Mouse (Mus musculus): ENCODE results near the gene Zfp664.

Gene Zfp664

DNA sequence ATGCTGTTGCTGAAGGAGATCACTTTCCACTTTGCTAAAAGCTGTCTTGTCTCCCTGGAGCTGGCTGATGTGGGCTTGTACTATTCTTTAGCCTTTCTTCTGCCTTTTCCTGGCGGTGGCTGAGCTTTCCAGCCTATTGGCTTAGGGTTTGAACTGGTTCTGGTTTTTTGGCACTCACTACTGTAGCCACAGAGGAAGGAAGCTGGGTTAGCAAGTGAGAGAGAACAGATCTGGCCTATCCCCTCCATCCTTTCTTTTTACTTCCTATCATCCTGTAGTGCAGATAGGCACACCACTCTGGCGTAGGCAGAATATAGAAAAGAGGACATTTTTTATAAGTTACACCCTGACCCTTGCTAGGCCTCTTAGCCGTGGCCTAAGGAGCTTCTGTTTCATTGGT, 10.6 kb downstream of the Zfp664 start:
- no peak for DNase-seq

DNA sequence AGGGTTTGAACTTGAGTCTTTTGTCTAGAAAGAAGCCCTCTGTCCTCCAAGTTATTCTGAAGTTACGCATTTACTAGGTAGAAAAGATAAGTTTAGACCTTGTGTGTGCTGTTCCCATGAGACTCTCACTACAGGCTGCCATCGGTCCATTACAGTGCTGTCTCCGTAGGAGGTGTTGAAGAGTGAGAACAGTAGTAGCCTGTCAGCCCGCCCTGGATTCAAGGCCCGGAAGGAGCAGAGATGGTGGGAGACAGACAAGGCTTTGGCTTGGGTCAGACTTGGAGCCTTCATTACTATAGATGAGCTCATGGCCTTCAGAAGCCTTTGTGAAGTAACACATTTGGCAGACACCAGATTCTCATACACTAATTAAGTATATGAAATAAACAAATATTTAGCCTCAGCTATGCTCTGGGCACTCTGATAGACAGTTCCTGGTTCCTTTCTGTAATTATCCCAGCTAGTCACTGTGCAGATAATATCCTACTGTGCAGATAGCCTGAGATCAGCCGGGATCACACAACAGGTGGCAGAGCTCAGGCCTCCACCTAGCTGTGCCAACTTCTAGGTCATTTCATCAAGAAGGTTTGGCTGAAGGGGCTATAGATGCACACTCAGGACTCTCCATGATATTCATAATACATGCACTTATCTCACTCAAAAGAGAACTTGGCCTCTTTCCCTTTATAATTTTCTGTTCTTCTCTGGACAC, 11.6 kb downstream of the Zfp664 start:
- no peak for DNase-seq

DNA sequence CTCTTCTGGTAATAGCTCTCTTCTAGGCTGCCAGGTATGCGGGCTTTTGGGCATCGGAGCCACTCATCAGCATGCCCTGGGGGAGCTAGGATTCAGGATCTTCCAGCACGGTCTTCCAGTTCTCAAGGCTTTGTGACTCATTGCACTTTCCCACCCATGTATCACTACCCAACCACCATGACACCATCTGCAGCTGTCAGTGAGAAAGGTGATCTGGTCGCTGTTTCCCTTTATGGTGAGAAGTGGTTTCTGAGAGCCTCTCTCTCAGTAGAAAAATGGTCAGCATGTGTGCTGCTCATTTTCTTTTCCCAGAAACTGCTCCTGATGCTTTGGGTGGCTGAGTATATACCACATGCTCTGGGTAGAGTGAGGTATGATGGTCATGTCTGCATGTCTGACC, 16.8 kb downstream of the Zfp664 start:
- DNase-seq = no peak

DNA sequence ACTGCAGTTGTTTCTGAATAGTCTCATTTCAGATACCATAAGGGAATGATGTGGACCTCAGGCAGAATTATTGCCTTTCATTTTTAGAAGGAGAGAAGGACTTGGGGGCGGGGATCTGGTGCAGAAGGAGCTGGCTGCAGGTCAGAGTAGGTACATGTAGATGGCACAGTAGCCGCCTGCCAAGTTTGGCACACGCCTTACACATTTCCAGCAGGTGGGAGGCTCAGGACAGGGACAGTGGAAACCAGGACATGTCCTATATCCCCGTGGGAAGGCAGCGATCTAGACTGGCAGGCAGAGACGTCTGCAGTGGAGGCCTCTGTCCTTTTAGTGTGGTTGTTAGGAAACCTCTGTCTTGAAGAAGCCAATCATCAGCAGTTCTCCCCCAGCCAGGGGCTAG, 17.3 kb downstream of the Zfp664 start:
- no peak for DNase-seq

DNA sequence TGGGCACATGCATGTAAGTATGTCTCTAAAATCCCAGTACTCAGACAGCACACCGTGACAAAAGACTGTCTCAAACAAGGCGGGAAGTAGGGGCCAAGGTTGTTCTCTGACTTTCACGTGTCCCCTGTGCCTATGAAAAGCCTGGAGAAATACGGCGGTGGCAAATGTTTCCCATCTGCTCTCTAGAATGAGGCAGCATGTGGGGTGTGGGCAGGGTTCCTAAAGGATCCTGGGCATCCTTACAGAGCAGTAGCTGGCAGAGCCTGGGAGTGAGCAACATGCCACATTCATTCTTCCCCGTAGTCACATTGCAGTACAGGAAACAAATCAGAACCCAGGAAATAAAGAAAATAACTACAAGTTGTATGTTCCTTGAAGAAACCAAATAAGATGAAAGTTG, 21.4 kb downstream of the Zfp664 start:
- DNase-seq = no peak

DNA sequence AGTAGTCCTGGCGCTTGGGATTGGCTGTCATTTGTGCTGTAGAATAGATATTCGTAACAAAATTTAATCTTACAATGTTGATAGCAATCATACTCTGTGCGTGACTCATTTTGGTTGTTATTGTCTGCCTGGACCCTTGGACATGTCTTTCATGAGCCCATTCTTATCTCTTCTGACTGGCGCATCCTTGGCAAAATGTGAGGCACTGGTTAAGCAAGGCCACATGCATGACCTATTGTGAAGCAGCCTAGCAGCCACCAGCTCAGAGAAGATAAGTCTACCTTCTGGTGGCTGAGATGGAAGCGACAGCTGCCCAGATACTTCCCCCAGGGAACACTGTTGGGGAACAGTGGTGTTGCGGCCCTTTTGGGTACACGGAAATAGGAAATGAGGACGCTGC, 26.2 kb downstream of the Zfp664 start:
- DNase-seq = no peak

DNA sequence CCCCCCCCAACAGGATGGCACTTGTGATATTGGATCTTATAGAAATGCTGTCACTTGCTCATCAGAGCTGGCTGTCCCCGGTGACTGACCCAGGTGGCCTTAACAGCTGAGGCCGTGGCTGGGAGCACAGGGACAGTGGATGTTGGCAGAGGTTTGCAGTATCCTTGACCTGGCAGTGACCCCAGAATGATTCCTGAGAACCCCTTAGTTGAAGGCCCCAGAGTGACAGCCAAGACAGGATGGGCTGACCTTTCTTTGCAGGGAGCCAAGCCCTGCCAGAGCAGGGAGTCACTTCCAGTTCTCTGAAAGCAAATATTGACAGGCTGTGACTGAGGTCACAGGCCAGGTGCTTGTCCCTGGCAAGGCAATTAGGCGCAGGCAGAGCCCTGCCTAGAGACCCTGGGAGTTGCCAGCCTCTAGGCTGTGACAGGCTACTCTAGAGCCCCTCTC, 29.5 kb downstream of the Zfp664 start:
- no peak for DNase-seq

DNA sequence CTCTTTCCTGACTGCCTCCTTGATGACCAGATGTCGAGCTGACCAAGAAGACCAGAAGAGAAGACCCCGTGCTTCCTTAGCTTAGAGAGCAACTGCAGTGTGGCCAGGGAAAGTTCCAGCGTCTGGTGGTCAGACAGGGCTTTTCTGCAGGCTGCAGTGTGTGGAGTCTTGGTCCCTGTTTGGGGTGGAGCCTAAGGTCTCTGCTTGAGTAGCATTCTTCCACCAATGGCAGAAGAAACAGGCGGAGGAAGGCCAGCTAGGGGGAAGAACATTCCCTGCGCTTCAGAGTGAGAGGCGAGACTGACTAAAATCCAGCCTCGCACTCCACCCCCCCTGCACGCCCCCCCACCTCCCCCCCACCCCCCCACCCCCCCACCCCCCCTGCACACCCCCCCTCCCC, 33.6 kb downstream of the Zfp664 start:
- no peak for DNase-seq

DNA sequence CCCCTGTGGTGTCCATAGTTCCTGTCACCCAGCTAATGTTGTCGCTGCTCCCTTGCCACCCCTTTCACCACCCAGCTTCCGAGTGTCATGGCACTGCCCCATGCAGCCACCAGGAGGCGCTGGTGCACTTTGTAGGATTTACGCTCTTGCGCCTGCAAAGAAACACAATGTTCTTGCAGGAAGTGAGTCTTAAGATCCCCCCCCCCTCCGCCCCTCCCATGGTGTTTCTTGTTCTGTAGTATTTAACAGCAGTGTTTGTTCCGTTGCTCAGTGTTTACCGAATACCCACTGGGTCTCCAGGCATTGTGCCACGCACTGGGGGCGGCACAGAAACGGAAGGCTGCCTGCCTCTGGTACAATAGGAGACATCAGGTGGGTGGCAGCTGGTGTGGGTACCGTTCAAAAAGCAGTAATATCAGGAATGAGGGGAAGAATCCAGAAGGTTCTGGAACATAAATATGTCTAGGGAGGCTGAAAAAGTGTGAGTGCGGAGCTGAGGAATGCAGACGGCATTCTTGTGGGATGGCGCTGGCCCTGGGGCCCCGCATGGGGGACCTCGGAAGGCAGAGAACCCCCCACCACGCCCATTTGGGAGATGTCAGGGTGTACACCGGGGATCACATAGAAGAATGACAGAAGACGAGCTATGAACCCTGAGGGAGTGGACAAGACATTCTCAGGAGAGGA, 37.6 kb downstream of the Zfp664 start:
- DNase-seq = peak; percentile 88

DNA sequence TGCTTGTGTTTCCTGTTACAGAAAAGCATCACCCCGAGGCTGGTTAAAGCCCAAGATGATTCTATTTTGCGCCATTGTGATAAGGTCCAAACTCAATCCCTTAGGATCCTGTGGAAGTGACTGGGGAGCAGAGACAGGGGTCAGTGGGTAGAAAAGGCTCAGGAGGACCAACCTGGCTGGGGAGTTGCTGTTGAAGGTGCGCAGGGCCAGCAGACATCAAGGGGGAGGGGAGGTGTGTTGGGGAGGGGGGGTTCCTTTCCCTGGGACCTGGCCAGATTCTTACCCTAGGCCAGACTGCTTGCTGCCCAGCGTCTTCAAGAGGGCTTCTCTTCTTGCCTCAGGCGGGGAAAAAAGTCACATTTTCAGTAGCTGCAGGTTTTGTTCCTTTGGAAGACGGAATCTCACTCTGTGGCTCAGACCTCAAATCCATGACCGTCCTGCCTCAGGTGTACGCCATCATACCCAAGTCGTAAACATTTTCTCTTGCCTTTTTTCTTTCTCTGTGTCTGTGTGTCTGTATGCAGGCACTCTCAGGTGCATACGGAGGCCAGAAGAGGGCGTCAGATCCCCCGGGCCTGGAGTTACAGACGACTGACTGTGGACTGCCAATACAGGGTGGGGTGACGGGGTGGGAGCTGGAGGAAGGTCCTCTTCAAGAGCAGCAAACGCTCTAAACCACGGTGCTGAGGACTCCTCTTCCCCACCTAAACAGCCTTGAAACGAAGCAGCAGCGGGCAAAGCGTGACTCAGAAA, 38.4 kb downstream of the Zfp664 start:
- DNase-seq = no peak

DNA sequence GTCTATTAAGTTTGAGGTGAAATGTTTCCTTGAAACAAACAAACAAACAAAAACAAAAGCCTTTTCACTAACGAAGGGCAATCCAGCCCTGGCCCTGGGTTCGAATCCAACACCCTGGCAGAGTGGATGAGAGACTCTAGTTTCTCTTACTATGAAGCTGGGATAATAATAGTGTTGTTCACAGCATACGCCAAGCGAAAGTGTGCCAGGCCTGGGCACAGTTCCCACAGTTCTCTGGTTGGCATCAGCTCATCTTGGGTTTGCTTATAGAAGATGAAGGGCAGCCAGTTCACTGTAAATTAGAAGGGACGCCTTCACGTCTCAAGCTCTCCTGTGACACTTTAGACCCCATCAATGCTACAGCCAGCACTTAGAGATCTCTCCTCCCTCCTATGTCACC, 39.2 kb downstream of the Zfp664 start:
- no peak for DNase-seq

DNA sequence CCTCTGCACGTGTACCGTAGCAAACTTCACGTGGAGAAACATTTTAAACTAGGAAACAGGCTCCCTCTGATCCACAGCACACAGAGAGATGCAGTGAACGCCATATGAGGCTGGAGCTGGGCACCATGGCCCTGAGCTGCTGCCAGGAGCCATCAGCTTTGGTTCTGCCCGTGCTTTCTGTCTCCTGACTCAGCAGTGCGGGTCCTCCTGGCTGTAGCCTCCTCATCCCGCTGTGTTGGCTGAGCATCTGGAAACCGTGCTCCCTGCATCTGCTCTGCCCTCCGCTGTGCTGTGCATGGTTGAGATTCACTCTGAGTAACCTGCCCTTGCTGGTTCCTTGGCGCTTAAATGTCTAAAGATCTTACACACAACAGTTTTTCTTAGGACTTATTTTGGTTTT, 39.7 kb downstream of the Zfp664 start:
- DNase-seq = no peak

DNA sequence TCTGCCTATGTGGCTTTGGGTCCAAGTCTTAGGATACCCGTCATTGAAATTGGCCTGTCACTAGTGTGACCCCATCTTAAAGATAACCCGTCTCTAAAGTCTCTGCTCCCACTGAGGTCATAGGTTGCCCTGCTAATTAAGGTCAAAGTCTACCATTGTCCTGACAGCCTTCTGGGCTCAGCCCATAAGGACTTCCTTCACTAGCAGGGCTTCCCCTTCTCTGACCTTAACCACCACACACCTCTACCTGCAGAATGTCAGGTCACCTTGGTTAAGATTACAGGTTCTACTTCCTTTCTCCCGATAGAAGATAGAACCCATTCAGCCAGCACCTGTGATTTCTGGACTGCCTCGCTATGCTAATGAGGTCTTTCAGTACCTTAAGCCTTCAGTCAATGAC, 41.4 kb downstream of the Zfp664 start:
- DNase-seq = no peak

DNA sequence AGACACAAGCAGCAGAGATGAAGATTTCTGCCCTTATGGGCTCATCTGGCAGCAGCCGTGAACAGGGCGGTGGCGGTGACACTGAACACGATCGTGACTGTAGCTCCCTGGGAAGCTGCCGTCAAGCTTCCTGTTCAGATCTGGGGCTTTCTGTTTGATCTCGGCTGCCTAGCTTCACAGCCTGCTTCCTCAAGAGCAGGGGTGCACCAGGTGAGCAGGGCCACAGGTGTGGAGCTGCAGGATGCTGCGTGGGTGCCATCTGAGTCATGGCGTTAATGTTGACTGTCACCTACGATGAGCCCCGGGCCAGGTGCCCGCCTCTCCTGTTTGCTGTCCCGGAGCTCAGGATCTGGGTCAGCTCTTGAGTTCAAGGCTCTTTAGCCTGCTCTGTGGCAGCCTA, 44.4 kb downstream of the Zfp664 start:
- DNase-seq = no peak

DNA sequence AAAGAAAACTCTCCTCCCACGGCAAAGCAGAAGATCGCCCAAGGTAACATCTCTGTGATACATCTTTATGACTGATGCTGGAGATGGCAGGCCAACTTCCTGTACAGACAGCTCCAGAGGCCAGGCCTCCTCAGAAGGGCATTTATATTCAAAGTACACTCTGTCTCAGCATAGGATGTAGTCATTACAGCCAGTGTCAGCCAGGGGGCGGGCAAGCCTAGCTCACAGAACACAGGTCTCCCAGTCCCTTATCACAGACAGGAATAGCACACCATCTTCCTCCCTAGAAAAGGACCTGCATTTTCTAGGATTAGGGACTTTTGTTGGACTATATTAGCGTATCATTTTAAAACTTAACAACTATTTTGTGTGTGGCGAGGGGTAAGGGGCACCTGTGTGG, 46.4 kb downstream of the Zfp664 start:
- peak; percentile 85 for DNase-seq

DNA sequence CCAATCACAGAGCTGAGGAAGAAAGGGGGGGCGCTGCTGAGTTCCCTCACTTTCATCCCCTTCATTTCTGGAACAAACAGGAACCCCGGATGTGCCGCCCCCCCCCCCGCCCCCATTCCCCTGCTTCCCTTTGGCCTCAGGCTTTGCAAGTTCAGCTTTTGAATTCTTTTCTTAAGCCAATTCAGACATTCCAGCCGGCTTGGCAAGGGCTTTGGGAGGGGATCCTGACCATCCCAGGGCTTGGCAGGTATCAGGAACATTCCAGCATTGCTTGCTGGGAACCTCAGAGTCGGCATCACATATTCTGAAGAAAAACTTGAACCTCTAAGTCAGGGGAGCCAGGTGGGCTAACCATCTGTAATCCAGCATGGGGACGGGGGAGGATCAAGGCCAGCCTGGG, 49.8 kb downstream of the Zfp664 start:
- no peak for DNase-seq

DNA sequence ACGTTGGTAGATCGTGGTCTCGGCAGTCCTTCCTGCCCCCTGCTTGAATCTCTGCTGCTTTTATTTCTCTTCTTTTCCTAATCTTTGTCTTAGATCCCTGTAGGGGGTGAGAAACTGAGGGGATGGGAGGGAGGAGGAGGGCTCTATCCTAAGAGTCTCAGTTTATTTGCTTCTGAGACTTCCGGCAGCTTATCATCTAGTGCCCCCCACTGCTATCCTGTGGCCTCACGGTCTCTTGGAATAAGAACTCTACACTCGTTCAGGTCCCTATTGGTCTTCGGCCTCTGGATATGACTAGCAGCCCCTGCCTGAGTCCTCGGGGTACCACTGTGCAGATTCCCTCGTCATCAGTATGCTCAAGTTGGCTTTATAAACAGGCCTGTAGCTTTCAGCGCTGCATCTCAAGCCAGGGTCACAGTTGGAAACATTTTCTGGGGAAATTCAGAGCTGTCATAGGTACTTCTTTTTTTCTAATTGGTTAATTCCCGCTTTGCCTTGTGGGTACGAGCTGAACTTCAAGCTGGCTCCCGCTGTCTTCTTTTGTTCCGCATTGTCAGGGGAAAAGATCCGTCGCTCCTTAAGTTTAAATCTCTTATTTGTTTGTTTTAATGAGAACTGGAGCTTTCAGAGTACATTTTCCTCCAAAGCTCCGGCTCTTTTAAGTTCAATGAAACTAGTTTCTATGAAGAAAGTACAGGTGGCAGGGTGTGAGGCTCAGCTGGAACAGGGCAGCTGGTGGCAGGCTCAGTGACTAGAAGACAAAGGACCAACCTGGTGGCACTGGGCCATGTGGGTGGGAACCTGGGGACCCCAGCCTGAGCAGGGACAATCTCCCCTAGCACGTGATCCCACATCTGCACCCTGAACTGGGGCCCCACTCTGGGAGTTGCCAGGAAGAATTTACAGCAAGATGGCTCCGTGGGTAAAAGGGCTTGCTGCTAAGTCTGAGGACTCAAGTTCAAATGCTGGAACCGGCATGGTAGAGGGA, 50.7 kb downstream of the Zfp664 start:
- peak; percentile 62 for DNase-seq

DNA sequence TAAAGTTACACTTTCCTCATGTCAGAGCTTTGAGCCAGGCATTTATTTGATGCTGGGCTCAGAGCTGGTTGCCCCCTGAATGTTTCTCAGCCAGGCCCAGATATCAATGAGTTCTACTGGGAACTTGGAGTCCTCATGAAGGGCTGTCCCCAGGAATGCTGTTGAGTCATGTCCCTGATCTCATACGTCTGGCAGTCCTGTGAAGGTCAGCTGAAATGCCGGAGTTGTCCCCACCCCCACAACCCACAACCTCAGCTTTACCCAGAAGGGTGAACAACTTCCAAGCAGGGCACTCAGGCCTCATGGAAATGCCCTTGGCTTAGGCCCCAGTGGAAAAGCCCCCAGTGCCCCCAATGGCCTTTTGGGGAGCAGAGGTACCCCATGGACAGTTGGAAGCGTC, 57.3 kb downstream of the Zfp664 start:
- DNase-seq = no peak

DNA sequence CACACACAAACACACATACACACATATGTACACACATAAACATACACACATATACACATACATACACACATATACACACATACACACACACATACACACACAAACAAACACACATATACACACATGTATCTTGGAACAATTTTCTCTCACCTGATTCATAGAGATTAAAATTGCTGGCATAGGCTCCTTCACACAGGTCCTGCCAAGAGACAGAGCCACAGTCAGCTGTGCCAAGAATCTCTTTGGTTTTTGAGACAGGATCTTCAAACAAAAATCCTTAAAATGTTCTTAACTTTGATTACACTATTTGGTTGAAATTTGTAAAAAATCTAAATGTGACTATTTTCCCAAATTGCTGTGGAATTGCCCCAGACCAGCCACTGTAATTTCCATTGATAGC, 58.9 kb downstream of the Zfp664 start:
- no peak for DNase-seq

DNA sequence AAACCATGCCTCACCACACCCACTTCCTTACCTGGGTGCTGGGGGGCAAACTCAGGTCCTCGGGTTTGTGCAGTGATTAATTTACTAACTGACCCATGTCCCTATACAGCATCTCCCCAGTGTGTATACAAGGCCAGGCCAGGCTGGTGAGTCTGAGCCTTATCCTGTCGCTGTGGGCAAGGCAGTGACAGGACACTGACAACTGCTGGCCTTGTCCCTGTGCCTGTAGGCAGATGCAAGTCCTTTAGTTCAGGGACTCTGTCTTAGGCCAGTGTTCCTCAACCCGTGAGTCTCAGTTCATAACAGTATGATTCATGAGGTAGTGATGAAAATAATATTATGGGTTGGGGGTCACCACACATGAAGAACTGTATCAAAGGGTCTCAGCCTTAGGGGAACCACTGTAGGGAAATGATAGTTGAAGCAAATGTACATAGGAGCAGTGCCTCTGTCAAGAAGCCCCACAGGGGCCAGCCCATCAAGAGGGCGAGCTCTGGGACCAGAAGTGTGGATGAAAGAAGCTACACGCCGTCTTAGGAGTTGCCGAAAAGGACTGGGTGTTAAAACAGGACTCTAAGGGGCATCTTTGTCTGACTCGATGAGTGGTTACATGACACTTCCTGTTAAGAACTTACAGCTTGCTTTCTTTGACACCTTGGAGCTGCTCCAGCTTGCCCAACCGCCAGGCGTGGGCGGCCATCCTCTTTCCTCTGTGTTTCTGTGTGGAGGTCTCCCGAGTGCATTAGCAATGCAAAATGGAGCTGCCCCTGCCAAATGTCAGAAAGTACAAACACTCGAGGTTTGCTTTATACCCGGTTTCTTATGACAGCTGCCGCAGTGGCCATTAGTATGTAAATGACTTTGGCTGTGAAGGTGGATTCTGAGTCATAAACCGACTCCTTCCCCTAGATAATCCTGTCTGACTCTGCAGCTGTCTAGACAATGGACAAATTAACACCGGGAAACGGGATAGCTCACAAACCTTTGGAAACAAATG, 60.2 kb downstream of the Zfp664 start:
- peak; percentile 44 for DNase-seq

DNA sequence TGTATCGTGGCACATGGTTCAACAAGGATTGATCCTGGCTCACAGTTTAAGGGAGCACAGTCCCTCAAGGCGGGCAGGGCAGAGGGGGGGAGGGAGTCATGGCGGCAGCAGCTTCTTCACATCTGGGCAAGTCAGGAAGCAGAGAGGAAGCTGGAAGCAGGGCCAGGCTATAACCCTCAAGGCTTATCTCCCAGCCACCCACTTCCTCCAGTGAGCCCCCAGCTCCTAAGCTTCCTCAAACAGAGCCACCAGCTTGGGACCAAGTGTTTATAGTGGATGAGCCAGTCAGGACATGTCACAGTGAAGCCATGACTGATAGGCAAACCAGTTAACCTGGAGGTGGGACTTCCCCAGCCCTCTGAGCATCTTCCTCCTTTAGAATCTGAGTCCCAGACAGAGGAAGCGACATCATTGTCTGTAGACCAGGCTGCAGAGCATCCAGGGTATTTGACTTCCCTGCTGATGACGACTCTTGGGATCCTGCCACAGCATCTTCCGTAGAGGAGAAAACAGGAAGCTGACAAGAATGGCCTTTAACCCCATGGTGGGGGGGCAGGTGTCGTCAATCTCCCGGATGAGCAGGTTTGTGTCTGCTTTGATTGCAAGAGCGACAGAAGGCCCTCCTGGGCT, 67.0 kb downstream of the Zfp664 start:
- DNase-seq = no peak
